Mouse (Mus musculus) brown adipose tissue, adult 24 weeks (tissue): ENCODE results near the gene Cfap65. TPM values are rescaled to one million over a fixed set of nuclear protein-coding genes. Genes with fewer than 3 reads are reported as not detected.

Experiments
- H3K27ac ChIP-seq: fragments of 200-500 bp; replicated peaks from 2 replicates; pipeline ENCODE4 v1.5.1; 2012; ENCODE audit warnings: low read depth, mild to moderate bottlenecking, low read length
- H3K4me1 ChIP-seq: fragments of 200-500 bp; 2 replicates; pipeline ENCODE4 v1.6.1; 2012; ENCODE audit warnings: low read length, mixed read lengths; ENCODE audit not compliant: control insufficient read depth, insufficient read depth, insufficient read length
- H3K4me3 ChIP-seq: fragments of 200-500 bp; 2 replicates; pipeline ENCODE4 v1.5.1; 2012; ENCODE audit warnings: low read depth, mild to moderate bottlenecking, low read length, moderate library complexity; ENCODE audit not compliant: insufficient read depth
- polyA plus RNA-seq: library from polyadenylated mRNA; stranded (reverse); fragments of >200 nt; gene quantifications from 2 replicates; pipeline ENCODE4 v1.2.4, GENCODE M21; 2012; ENCODE audit not compliant: missing spikeins, insufficient read depth, insufficient read length

Gene Cfap65
- not detected in 2 replicates for polyA plus RNA-seq

GRCm38 (mm10) chr1:74935402-74935801 is at the start of gene Cfap65:
Cfap65 (minus strand) TSS chr1:74935599.
- Histone ChIP-seq H3K27ac (no peak within 1 kb of the TSS), H3K4me1 (no peaks in the 10 kb centered on the region), H3K4me3 (no peak within 1 kb of the TSS)

DNA sequence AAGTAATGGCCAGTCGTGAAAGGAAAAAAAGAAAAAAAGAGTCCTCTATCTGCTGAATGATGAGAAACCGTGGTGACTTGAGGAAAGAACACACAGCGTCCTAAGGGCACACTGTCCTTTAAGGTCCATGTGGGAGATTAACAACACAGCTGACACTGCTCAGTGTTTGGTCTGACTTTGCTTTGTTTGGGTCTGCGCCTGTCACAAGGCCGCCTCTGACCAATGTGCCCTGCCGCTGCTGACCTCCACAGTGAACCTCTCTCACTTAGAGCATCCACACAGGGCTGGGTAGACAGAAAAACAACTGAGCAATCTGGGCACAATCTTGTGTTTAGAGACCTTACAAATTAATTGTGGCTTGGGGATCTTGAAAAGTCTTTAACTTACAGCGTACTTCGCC is 41.6 kb upstream of the Cfap65 start:
- no peak overlapping the region for H3K27ac ChIP-seq
- no peak overlapping the region for H3K4me3 ChIP-seq
- H3K4me1 ChIP-seq: no peaks in the 10 kb centered on the region

DNA sequence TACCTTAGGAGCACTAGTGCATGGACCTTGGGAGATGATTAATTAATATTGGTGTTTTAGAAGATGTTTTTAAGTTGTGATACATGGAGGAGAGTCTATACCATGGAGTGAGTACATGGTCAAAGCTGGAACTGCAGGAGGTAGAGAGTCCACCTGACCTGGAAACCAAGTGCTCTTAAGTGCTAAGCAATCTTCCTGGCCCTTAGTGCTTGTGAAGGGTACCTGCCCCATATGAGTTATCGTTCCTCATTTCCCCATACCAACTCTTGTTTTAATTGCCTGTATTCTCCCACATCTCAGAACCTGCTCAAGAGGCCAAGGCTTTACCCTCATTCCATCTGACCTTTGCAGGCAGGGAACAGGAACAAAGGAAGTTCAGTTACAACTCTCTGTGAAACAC is 40.5 kb upstream of the Cfap65 start:
- H3K4me3 ChIP-seq: no peak overlapping the region
- H3K4me1 ChIP-seq: no peaks in the 10 kb centered on the region
- no peak overlapping the region for H3K27ac ChIP-seq

DNA sequence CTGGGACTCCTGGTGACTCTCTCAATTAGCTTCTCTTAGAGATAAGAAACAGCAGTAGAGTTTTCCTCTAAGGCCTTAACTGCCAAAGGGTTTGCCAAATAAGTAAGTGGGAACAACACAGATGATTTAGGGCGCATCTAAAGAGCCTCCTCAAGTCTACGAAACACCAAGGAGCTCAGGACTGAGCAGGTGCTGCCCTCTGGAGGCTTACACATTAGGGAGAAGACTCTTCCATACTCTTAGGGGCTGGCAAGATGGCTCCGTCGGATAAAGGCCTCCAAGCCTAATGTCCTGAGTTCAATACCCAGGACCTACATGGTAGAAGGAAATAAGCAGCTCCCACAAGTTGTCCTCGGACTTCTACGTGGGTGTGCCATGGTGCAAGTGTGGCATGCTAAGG is 38.2 kb upstream of the Cfap65 start:
- Histone ChIP-seq H3K27ac (no peak overlapping the region), H3K4me1 (no peaks in the 10 kb centered on the region), H3K4me3 (no peak overlapping the region)

DNA sequence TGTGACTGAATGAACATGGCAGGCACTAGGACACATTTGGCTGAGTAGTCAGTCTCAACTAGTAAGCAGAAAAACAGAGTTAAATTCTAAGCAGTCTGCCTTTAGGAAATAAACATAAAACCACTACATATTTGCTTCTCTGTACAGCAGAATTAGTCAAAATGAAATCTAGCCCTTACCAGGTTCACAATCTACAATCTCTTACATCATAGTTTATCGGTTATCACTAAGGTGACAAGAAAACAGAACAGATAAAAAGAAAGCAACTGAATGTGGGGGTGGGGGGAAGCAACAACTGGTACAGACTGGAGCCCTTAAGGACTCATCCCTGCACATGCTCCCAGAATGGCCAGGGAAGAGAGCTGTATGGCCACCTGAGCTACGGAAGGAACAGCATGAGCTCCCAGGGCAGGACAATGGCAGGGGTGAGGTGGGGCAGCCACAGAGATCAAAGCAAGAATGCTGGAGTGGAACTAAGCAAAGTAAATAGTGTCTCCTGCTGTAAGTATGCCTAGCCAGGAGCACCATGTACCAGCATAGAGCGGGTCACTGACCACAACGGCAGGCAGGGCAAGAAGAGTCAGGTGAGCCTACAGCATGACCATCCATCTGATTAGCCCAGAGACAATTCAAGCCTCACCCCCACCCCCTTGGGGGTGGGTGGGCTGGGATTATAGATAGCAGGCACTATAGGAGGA is 36.1 kb upstream of the Cfap65 start:
- Histone ChIP-seq H3K27ac (no peak overlapping the region), H3K4me1 (no peaks in the 10 kb centered on the region), H3K4me3 (no peak overlapping the region)

GRCm38 (mm10) chr1:74967962-74968580 is 32.7 kb upstream of the Cfap65 start:
- Histone ChIP-seq H3K27ac (no peak overlapping the region), H3K4me1 (no peaks in the 10 kb centered on the region)

DNA sequence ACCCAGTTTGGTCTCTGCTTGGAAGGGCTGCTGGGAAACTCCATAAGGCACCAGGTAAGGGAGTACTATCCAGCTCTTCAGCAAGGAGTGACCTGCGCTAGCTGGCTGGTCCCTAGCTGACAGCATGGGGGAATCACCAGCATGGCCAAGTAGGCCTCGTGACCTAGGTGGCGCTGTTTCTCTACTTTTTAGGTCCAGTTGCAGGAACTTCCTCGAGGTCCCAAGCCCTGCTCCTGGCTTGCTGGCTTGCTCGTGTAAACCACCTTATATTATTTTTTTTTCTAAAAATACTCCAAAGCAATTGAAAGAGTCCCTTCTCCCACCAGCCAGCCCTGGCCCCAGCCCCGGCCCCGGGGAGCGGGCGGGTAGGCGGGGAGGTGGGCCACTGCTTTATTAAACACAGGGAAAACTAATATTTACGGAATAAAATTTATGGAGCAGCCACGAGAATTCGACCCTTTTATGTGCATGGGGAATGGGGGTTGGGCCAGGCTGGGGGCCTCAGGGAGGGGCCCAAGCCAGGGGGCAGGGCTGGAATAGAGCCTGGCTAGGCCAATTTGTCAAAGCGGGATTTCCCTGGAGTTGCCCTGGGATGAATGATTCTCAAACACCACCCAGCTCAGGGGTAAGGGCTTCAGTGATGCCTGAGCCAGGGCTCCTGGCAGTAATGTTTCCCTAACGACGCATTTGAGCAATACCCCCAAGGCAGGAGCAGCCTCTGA is 29.3 kb upstream of the Cfap65 start:
- no peak overlapping the region for H3K4me3 ChIP-seq
- no peaks in the 10 kb centered on the region for H3K4me1 ChIP-seq
- no peak overlapping the region for H3K27ac ChIP-seq

More at GRCm38 (mm10) chr1:74967962-74968580, 32.7 kb upstream of the Cfap65 start:
- H3K4me3 ChIP-seq: no peak overlapping the region

DNA sequence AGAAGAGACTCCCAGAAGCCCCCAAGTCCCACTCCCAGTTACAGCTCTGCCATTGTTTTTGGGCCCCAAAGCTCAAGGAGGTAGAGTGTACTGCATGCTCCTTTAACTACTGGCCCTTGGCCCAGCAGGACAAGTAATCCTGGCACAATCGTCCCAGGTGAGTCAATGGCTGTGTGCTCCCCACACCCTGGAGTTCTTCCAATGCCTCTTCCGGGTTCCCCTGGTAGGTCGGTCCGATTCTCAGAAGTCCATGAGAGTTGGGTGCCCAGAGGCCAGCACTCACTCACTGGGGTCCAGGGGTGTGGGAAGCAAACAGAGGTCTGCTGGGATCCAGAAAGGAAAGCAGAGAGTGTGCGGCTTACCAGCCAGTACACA is 27.4 kb upstream of the Cfap65 start:
- H3K4me1 ChIP-seq: no peaks in the 10 kb centered on the region
- H3K27ac ChIP-seq: no peak overlapping the region
- H3K4me3 ChIP-seq: no peak overlapping the region

GRCm38 (mm10) chr1:74962126-74962852 is 26.9 kb upstream of the Cfap65 start:
- H3K4me3 ChIP-seq: no peak overlapping the region
- no peaks in the 10 kb centered on the region for H3K4me1 ChIP-seq
- H3K27ac ChIP-seq: no peak overlapping the region

GRCm38 (mm10) chr1:74961722-74962121 is 26.3 kb upstream of the Cfap65 start:
- no peak overlapping the region for H3K27ac ChIP-seq

DNA sequence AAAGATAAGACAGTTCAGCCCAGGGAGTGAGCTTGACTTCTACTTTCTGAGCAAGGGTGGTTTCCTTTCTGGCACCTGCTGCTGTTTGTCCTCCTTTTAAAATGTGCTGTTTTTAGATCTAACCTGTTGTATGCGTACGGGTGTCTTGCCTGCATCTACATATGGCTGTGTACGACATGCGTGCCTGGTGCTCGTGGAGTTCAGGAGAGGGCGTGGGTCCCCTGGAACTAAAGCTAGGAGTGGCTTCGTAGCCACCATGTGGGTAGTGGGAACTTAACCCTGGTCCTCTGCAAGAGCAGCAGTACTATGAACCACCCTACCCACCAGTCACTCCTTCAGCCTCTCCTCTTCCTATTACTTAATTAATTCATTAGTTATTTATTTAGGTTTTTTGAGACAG is 24.7 kb upstream of the Cfap65 start:
- Histone ChIP-seq H3K4me3 (no peak overlapping the region), H3K27ac (no peak overlapping the region), H3K4me1 (no peaks in the 10 kb centered on the region)

More at GRCm38 (mm10) chr1:74961722-74962121, 26.3 kb upstream of the Cfap65 start:
- Histone ChIP-seq H3K4me1 (no peaks in the 10 kb centered on the region), H3K4me3 (no peak overlapping the region)

DNA sequence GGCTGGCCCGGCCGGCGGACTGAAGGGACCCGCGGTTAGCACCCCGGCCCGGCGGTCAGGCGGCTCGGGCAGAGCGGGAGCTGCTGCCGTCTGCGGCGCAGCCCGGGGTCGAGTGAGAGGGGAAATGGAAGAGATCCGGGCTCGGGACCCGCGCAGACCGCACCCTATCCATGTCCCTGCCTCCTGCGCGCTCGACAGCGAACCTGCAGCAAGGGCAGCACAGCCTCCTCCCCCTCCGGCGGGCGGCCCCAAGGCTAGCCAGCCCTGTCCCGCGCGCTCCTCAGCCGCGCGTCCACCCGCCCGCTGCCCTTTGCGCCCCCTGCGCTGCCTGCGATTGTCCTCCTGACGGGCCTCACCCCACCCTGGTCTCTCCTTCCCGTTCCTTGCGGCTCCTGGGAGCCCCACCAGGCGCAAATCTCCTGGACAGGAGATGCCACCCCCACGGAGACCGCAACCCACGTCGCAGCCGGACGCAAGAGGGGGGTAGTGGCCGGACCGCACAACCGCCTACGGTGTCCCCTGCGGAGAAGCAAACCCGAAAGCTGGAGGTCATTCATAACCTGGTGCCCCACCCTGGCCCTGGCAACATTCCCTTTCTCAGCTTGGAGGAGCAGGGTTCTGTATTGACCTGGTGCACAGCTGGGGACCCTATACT is 16.3 kb upstream of the Cfap65 start, which contains the start of gene Ihh:
Ihh (minus strand) TSS at position 117 of the 655 bp plus-strand sequence.
- 0 out of 2 replicates have a peak within 1 kb of the TSS, but pooled peaks have one; percentile 1 for H3K4me3 ChIP-seq

GRCm38 (mm10) chr1:74950576-74951490 is 15.4 kb upstream of the Cfap65 start:
- Histone ChIP-seq H3K27ac (no peak overlapping the region), H3K4me3 (0 out of 2 replicates have a peak overlapping the region, but pooled peaks have one; percentile 1)

More for the DNA sequence above, 16.3 kb upstream of the Cfap65 start, which contains the start of gene Ihh:
- Histone ChIP-seq H3K4me1 (peaks cover 10% of the 10 kb centered on the region), H3K27ac (no peak within 1 kb of the TSS)

More at GRCm38 (mm10) chr1:74950576-74951490, 15.4 kb upstream of the Cfap65 start:
- peaks cover 10% of the 10 kb centered on the region for H3K4me1 ChIP-seq
